Mouse (Mus musculus): ENCODE data around the gene Ankrd50. TPM values are rescaled to one million over a fixed set of nuclear protein-coding genes. Genes with fewer than 3 reads are reported as not detected.

Ankrd50 gene
- polyA plus RNA-seq (2012; rRNA removed), result 17.9 and 19.2 TPM in 2 replicates

GRCm38 (mm10) chr3:38484191-38485106 is at the start of gene Ankrd50:
Gene Ankrd50 (minus strand): TSS chr3:38484844.
- peaks cover 6% of the 10 kb centered on the region; the same call in 1 of the 2 replicates for H3K4me1 ChIP-seq (ENCODE audit: control insufficient read depth, insufficient read depth, low read length)
- under 1% methylated on average over 80 of the region's 81 CpGs for WGBS
- TF ChIP-seq CTCF (conservative IDR thresholded peaks at IDR 0.05; ENCODE audit: insufficient read depth, insufficient read length, low read depth, low read length) (no peak), POLR2A (IDR thresholded peaks at IDR 0.05; ENCODE audit: low read depth, low read length) (no peak)
- peak within 1 kb of the TSS; percentile 61; the same call in 1 of the 2 replicates for H3K27ac ChIP-seq (ENCODE audit: insufficient read depth, low read depth, low read length)
- no peaks in the 10 kb centered on the region for H3K27me3 ChIP-seq (replicated peaks; ENCODE audit: control insufficient read depth, insufficient read depth, low read length)
- peak; percentile 99 for DNase-seq
- H3K4me3 ChIP-seq (ENCODE audit: insufficient read depth, low read depth, low read length), result peak within 1 kb of the TSS; percentile 84
- H3K36me3 ChIP-seq (ENCODE audit: control insufficient read depth, insufficient read depth, low read length), result no peaks in the 10 kb centered on the region

- DNase-seq, result no peak
- Histone ChIP-seq H3K4me1 (ENCODE audit: control insufficient read depth, insufficient read depth, low read length) (no peaks in the 10 kb centered on the region), H3K27me3 (replicated peaks; ENCODE audit: control insufficient read depth, insufficient read depth, low read length) (no peaks in the 10 kb centered on the region), H3K36me3 (ENCODE audit: control insufficient read depth, insufficient read depth, low read length) (no peaks in the 10 kb centered on the region), H3K4me3 (ENCODE audit: insufficient read depth, low read depth, low read length) (no peak overlapping the region), H3K27ac (ENCODE audit: insufficient read depth, low read depth, low read length) (no peak overlapping the region)
- 86% methylated on average over 6 of the region's 6 CpGs for WGBS
- TF ChIP-seq CTCF (conservative IDR thresholded peaks at IDR 0.05; ENCODE audit: insufficient read depth, insufficient read length, low read depth, low read length) (no peak), POLR2A (IDR thresholded peaks at IDR 0.05; ENCODE audit: low read depth, low read length) (no peak)
Observed at GRCm38 (mm10) chr3:38534245-38534644, 49.6 kb upstream of the Ankrd50 start.

- TF ChIP-seq CTCF (conservative IDR thresholded peaks at IDR 0.05; ENCODE audit: insufficient read depth, insufficient read length, low read depth, low read length) (no peak), POLR2A (IDR thresholded peaks at IDR 0.05; ENCODE audit: low read depth, low read length) (no peak)
- Histone ChIP-seq H3K27me3 (replicated peaks; ENCODE audit: control insufficient read depth, insufficient read depth, low read length) (no peaks in the 10 kb centered on the region), H3K36me3 (ENCODE audit: control insufficient read depth, insufficient read depth, low read length) (no peaks in the 10 kb centered on the region), H3K4me1 (ENCODE audit: control insufficient read depth, insufficient read depth, low read length) (no peaks in the 10 kb centered on the region), H3K27ac (ENCODE audit: insufficient read depth, low read depth, low read length) (no peak overlapping the region), H3K4me3 (ENCODE audit: insufficient read depth, low read depth, low read length) (no peak overlapping the region)
- no peak for DNase-seq
- 89% methylated on average over 2 of the region's 2 CpGs for WGBS
Observed at GRCm38 (mm10) chr3:38520426-38520825, 35.8 kb upstream of the Ankrd50 start.

GRCm38 (mm10) chr3:38519971-38520370 is 35.3 kb upstream of the Ankrd50 start:
- TF ChIP-seq CTCF (conservative IDR thresholded peaks at IDR 0.05; ENCODE audit: insufficient read depth, insufficient read length, low read depth, low read length), result no peak
- no peak for TF ChIP-seq POLR2A (IDR thresholded peaks at IDR 0.05; ENCODE audit: low read depth, low read length)
- Histone ChIP-seq H3K27ac (ENCODE audit: insufficient read depth, low read depth, low read length) (no peak overlapping the region), H3K27me3 (replicated peaks; ENCODE audit: control insufficient read depth, insufficient read depth, low read length) (no peaks in the 10 kb centered on the region), H3K4me1 (ENCODE audit: control insufficient read depth, insufficient read depth, low read length) (no peaks in the 10 kb centered on the region), H3K36me3 (ENCODE audit: control insufficient read depth, insufficient read depth, low read length) (no peaks in the 10 kb centered on the region), H3K4me3 (ENCODE audit: insufficient read depth, low read depth, low read length) (no peak overlapping the region)
- peak; percentile 19 for DNase-seq
- WGBS, result 55% methylated on average over 3 of the region's 3 CpGs

- no peak overlapping the region for H3K4me3 ChIP-seq (ENCODE audit: insufficient read depth, low read depth, low read length)
- 74% methylated on average over 4 of the region's 4 CpGs for WGBS
- no peak for DNase-seq
- H3K4me1 ChIP-seq (ENCODE audit: control insufficient read depth, insufficient read depth, low read length), result no peaks in the 10 kb centered on the region
- H3K27ac ChIP-seq (ENCODE audit: insufficient read depth, low read depth, low read length), result no peak overlapping the region
- H3K36me3 ChIP-seq (ENCODE audit: control insufficient read depth, insufficient read depth, low read length), result no peaks in the 10 kb centered on the region
- H3K27me3 ChIP-seq (replicated peaks; ENCODE audit: control insufficient read depth, insufficient read depth, low read length), result no peaks in the 10 kb centered on the region
- TF ChIP-seq CTCF (conservative IDR thresholded peaks at IDR 0.05; ENCODE audit: insufficient read depth, insufficient read length, low read depth, low read length) (no peak), POLR2A (IDR thresholded peaks at IDR 0.05; ENCODE audit: low read depth, low read length) (no peak)
Observed at GRCm38 (mm10) chr3:38503606-38504005, 19.0 kb upstream of the Ankrd50 start.

GRCm38 (mm10) chr3:38502156-38502555 is 17.5 kb upstream of the Ankrd50 start:
- no peak for DNase-seq
- no peaks in the 10 kb centered on the region for H3K27me3 ChIP-seq (replicated peaks; ENCODE audit: control insufficient read depth, insufficient read depth, low read length)
- no peaks in the 10 kb centered on the region for H3K4me1 ChIP-seq (ENCODE audit: control insufficient read depth, insufficient read depth, low read length)
- H3K36me3 ChIP-seq (ENCODE audit: control insufficient read depth, insufficient read depth, low read length), result no peaks in the 10 kb centered on the region
- no peak for TF ChIP-seq CTCF (conservative IDR thresholded peaks at IDR 0.05; ENCODE audit: insufficient read depth, insufficient read length, low read depth, low read length)
- TF ChIP-seq POLR2A (IDR thresholded peaks at IDR 0.05; ENCODE audit: low read depth, low read length), result no peak
- H3K4me3 ChIP-seq (ENCODE audit: insufficient read depth, low read depth, low read length), result no peak overlapping the region
- H3K27ac ChIP-seq (ENCODE audit: insufficient read depth, low read depth, low read length), result no peak overlapping the region
- 46% methylated on average over 5 of the region's 5 CpGs for WGBS

GRCm38 (mm10) chr3:38501739-38502138 is 17.1 kb upstream of the Ankrd50 start:
- TF ChIP-seq POLR2A (IDR thresholded peaks at IDR 0.05; ENCODE audit: low read depth, low read length) (no peak), CTCF (conservative IDR thresholded peaks at IDR 0.05; ENCODE audit: insufficient read depth, insufficient read length, low read depth, low read length) (no peak)
- DNase-seq, result no peak
- 94% methylated on average over 2 of the region's 2 CpGs for WGBS
- Histone ChIP-seq H3K27me3 (replicated peaks; ENCODE audit: control insufficient read depth, insufficient read depth, low read length) (no peaks in the 10 kb centered on the region), H3K27ac (ENCODE audit: insufficient read depth, low read depth, low read length) (no peak overlapping the region), H3K36me3 (ENCODE audit: control insufficient read depth, insufficient read depth, low read length) (no peaks in the 10 kb centered on the region), H3K4me1 (ENCODE audit: control insufficient read depth, insufficient read depth, low read length) (no peaks in the 10 kb centered on the region), H3K4me3 (ENCODE audit: insufficient read depth, low read depth, low read length) (no peak overlapping the region)
